Mouse (Mus musculus) gastrocnemius, postnatal 10 days (tissue): ENCODE measurements around the gene Cyp2d10. TPM values are rescaled to one million over a fixed set of nuclear protein-coding genes. Genes with fewer than 3 reads are reported as not detected.
"Not testable (repeated sequence)": the region's sequence is repeated elsewhere in the genome, so short reads cannot be mapped to it uniquely, and the experiment has no call there.

Source experiments
- DNase-seq: peaks from one replicate; pipeline ENCODE4 v3.0.0; 2021; ENCODE audit warnings: mixed read lengths
- total RNA-seq, 2 experiments: library from RNA; stranded (reverse); gene quantifications; 2 replicates each; pipeline ENCODE4 v1.2.3; 2021

Gene Cyp2d10
- total RNA-seq, 2 experiments from 2014 or later, result 0.29 TPM; not detected in 1

DNA sequence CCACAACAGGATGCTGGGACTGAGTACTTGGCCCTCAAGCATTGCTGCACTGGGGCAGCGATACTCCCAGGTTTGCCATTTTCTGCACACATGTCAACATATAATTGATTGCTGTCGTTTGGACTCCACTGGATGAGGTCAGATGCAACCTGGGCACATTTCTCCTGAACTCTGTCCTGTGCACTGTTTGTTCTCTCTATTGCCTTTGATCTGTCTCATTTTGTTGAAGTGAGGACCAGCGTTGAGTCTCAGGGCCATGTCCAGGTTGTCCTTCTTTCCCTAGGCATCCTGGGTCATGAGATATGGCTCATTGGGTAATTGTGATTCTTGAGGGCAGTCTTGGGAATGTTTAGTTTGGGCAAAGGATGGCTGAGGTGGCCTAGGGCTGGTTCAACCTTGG is 11.0 kb downstream of the Cyp2d10 start:
- DNase-seq, result not testable (repeated sequence)

DNA sequence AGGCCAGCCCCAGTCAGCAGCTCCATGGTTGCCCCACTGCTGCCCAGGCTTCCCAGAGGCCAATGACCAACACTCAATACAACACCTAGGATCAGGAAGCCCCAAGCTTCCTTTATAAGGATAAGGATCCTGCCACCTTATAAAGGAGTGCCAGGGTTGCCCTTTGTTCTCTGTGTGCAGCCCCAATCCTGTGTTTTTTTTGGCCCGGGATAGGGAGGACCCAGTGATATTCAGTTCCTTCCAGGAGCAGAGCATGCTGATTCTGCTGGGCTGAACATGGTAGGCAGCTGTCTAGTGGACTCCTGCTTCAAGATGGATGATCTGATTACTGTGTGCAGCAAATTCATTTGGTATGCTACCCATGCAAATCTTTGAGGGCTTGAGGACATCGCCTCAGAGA is 13.1 kb downstream of the Cyp2d10 start, which contains the start of gene Cyp2d11:
Gene Cyp2d11 (minus strand): TSS at position 101 of the 400 bp plus-strand sequence.
- DNase-seq, result not testable (repeated sequence)

DNA sequence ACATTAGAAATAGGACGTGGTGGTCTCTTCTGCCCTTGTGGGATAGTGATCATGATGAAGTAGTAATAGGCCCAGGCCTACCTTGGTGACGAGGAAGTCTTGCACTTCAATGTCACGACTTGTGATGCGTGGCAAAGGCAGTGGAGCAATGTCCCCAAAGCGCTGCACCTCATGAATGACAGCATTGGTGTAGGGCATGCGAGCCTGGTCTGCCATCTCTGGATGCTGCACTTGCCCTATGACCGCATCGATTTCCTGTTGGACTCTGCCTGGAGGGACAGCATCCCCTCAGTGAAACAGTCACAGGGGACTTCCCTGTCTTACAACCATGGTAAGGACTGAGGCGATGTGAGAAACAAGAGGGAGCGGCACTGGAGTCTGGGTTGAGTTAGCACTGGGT is 17.1 kb downstream of the Cyp2d10 start:
- not testable (repeated sequence) for DNase-seq

DNA sequence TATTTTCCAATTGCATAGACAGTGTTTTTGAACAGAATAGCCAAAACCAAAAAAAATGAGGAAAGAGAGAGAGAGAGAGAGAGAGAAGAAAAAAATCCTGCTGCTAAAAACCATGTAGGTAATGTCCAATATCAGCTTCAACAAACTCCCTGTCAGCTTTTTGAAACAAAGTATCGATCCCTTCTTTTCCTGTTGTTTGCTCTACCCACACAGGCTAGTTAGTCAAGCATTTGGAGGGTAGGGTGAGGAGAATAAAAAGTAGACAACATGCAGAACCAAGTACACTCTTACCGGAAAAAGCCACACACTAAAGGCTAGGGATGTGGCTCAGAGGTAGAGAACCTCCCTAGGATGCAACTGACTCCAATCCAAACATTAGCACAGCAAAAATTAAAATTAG is 21.3 kb downstream of the Cyp2d10 start:
- no peak for DNase-seq

DNA sequence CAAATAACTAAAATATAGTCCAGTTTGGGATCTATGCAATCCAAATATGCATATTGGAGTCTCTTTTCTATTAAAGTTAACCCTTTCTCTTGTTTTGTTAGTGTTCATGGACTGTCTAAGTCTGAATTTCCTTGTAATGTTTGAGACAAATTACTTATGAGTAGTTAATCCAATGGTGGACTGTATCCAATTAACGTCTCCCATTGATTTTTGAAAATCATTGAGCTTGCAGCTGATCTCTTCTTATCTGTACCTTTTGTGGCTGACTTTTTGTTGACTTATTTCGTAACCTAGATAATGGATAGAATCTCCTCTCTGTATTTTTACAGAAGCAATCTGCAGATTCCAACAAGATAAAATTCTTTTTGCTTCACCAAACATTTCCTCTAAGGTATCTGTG is 24.6 kb downstream of the Cyp2d10 start:
- DNase-seq, result no peak

DNA sequence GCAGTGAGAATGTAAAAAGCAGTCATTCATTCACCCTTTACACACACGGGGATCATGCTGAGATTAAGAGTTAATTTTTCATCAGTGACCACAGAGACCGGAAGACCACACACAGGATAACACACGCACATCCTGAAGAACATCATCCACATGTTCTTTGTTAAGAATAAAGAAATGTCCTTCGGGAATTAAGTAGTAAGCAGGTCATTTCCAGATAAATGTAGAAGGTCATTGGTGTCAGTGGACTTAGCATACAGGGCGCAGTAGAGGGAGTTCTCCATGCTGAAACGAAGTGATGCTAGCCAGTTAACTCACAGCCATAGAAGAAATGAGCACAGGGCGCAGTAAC is 26.3 kb downstream of the Cyp2d10 start:
- DNase-seq, result no peak

- peak; percentile 62 for DNase-seq
These were observed 26.9 kb downstream of the Cyp2d10 start, which contains the start of gene Cyp2d22 for GRCm38 (mm10) chr15:82379871-82380713. Cyp2d22 (minus strand) TSS chr15:82380260.

- no peak for DNase-seq
These were observed 27.5 kb downstream of the Cyp2d10 start for GRCm38 (mm10) chr15:82379511-82379870.

DNA sequence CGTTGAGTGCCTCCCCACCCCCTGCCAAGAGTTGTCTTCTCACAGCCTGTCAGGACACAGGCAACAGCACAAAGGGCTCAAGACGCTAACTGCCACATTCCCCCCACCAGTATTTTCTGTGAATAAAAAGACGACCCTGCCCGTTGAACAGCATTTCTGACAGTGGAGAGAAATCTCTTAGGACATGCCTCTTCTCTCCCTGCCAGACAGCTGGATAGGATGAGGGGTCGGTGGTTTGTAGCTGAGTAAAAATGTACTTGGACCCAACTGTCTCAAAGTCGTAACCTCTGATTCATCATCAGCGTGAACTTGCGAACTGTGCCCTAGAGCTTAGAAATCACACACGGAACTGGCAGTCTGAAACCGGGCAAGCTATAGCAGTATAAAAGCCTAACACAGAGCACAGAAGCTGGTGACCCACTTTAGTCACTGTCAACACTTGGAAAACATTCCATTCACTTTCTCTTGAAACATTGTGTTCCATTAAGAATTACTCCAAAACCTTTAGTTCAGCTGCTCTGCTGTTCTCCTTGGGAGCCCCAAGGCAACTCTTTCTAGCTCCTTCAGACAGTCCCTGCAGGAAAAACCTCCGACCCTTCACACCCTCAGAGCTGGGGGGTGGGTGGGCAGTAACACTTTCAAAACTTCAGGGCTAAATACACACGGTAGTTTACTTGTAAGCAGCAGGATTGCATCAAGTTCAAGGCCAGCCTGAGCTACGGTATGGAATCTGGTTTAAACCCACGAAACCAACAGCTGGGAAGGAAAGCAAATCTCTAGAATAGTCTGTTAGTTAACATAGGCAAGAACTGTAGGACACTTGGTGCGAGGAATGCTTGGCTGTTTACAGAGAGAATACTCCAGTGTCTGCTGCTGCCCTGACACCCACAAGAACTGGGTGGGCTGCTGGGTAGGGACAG is 28.5 kb downstream of the Cyp2d10 start:
- no peak for DNase-seq

DNA sequence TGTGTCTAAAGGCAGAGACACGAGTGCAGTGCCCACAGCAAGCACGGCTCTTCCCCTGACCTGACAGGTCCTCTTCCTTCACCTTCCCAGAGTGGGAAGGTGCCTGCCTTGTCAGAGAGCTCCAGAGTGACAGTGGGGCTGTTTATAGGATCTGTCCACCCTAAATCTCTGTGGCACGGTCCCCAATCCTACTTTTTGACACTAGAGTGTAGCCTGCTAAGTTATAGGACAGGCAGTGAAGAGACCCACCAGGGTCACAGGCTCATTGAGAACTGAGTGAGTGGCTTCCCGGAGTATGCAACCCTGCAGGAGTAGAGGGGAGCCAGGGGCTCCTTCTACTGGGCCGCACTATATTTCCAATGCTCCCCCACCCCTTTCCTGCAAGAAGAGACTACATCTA is 29.3 kb downstream of the Cyp2d10 start:
- DNase-seq, result no peak

- DNase-seq, result peak; percentile 49
These were observed 30.4 kb downstream of the Cyp2d10 start for GRCm38 (mm10) chr15:82376393-82377138.

GRCm38 (mm10) chr15:82375855-82376254 is 31.1 kb downstream of the Cyp2d10 start:
- DNase-seq, result no peak

DNA sequence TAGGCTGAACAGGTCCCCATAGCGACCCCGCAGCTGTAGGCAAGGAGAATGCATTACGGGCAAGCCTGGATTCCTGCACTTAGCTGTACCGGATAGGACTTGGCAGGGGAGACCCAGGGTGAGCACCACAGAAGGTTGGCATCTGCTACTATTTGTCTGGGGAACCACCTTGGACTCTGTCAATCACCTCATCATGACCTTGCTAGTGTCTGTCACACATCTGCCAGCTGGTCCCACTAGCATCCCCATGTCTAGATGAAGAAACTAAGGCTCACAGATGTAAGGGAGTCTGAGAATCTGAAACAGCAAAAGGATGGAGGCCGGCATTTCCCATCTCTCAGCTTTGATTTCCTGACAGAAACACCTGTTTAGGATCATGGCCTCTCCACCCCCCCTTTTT is 32.6 kb downstream of the Cyp2d10 start:
- DNase-seq, result no peak

GRCm38 (mm10) chr15:82372991-82373390 is 34.0 kb downstream of the Cyp2d10 start:
- no peak for DNase-seq

- DNase-seq, result no peak
These were observed 34.5 kb downstream of the Cyp2d10 start for GRCm38 (mm10) chr15:82372446-82372845.

DNA sequence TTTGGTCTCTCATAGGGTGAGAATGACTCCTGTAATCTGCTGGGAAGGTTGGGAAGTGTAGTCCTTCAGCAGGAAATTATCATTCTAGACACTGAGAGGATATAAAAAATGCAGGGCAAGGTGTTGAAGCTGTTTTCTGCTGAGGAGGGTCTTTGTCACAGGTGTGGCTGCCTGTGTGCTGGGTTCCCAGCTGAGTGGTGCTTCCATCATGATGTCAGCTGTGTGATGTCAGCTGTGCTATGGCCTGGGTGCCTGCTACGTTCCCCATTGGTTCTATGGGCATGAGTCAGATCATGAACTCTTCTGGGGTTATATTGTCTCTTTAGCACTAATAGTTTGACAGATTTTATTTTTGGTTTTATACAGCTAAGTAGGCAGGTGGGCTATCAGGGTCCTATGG is 38.1 kb downstream of the Cyp2d10 start:
- no peak for DNase-seq

DNA sequence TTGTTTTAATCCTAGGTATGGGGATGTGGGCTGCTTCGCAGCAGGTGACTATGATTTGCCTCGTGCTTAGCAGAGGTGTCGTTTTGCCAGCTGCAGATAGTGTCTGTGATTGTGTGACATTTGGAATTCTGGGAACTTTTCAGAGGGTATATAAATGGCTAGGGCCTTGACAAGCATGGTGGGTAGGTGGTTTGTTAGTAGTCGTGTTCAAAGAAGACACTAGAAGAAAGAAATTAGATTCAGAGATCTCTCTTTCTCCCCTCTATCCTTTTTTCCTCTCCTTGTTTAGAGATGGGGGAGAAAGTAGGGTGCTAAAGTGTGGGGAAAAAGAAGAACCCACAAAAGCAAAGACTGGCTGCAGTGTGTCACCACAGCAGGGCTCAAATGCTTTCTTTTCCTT is 38.8 kb downstream of the Cyp2d10 start:
- no peak for DNase-seq

DNA sequence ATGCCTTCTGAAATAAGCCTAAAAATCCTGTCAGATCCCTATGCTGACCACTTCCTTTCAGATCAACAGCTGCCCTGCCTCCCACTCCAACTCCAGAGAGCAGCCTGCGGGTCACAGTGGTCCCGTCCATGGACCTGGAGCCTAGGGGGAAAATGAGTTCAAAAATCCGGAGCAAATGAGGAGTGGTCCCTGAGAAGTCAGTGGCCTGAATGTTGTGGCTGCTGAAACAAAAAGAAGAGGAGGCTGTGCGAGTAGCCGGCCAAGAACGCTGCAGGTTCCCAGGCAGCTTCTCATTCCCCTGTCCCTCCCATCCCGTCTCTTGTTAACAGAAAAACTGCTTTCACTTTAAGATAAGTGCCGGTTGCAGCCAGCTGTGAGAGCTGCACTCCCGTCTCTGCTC is 42.4 kb downstream of the Cyp2d10 start:
- DNase-seq, result not testable (repeated sequence)

GRCm38 (mm10) chr15:82363801-82364200 is 43.2 kb downstream of the Cyp2d10 start:
- DNase-seq, result not testable (repeated sequence)

- no peak for DNase-seq
These were observed 44.8 kb downstream of the Cyp2d10 start for GRCm38 (mm10) chr15:82362234-82362633.

DNA sequence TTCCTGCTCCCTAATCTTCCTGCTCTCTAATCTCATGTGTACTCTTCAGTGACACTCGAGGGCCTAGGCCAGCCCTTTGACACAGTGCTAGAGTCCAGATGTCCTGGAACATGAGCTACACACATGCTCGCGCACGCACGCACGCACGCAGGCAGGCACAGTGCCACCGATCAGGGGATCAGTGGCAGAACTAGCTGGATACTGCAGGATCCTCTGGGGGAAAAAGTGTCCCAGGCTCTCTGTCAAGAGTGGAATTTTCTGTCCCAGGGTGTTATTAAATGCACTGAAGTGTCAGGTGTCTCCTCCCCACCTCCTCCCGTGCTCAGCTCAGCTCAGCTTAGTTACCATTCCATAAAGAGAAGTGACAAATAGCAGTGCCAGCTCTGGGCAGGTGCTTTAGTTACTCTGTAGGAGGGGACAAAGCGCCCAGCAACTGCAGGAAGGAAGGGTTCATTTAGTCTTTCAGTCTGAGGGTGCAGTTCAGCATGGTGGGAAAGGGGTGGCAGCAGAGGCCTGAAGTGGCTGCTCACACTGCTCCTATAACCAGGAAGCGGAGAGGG is 45.5 kb downstream of the Cyp2d10 start:
- DNase-seq, result no peak
